Mouse (Mus musculus): Measurements from ENCODE around the gene Dpp10.

Gene Dpp10

DNA sequence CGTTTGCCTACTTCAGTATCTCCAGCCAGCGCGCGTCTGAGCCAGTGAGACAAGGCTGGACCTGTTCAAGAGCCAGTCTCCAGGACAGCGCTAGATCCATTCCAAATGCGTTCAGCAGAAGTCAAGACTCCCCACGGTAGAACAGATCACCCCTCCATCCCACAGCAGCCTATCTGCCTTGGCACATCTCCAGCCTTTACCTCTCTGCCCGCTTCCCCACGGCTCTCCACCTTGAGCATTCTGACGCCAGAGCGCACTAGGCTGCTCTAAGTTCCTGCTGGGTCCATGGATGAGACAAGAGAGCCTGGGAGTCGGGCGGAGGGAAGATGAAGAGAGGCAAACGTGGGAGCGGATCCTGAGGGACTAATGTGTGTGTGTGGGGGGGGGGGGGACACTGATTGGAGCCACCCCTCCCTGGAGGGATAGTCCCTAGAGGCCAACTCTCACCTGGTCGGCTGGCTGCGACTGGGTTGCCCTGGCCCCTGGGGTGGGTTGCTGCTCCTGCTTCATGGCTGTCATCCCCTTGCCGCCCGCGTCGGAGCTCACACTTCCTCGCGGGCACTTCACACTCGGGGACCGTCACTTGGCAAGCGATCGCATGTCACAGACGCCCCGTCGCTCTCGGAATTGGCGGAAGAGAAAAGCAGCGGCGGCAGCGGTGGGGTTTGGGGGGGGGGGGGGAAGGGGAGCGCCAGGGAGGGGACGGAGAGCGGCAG, at the start of gene Dpp10:
Dpp10 (minus strand) TSS at position 635 of the 716 bp plus-strand sequence.
- DNase-seq (ENCODE audit: low spot score in 2 of 2): no peak

GRCm38 (mm10) chr1:124048544-124048943, 3.2 kb upstream of the Dpp10 start:
- DNase-seq (ENCODE audit: low spot score in 2 of 2): no peak

- DNase-seq (ENCODE audit: low spot score in 2 of 2): peak in 1 of 2 experiments; percentile 49
Measured at GRCm38 (mm10) chr1:124045761-124046300, 472 bp upstream of the Dpp10 start.

DNA sequence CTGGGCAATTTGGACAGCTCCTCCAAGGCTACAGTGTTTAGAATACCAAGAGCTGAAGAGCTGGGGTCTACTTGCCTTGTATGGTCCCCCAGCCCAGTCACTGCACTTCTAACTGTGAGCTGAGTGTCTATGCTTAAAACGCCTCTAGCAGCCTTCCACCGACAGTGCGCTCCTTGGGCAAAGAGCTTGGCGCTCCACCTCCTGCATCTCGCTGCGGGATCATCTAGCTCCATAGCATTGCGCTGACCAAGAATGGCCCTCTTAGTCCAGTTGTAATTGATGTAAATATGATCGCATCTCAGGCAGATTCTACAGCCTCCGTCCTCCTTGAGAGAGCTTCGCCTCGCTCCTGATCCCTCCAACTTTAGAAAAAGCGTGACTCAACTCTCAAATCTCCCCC, 1.2 kb downstream of the Dpp10 start:
- no peak for DNase-seq (ENCODE audit: low spot score in 2 of 2)

DNA sequence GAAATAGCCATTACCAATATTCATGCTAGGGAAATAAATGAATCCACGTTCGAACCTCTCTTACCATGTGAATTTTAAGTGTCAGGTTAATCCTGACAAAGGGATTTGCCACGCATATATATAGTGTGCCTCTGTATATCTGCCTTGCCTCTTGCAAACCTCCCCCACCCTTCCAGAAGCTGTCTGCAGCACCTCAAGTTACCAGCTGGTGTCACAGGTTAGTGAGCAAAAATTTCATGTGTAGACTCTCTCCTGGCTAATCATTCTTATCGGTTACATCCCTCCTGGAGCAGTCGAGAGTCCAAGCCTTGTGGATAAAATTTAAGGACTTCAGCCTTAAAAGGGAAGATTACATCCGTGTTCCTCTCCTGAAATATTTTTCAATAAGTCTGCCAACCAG, 1.9 kb downstream of the Dpp10 start:
- DNase-seq (ENCODE audit: low spot score in 2 of 2): no peak

GRCm38 (mm10) chr1:124041559-124041958, 3.8 kb downstream of the Dpp10 start:
- peak in 1 of 2 experiments; percentile 63 for DNase-seq (ENCODE audit: low spot score in 2 of 2)

DNA sequence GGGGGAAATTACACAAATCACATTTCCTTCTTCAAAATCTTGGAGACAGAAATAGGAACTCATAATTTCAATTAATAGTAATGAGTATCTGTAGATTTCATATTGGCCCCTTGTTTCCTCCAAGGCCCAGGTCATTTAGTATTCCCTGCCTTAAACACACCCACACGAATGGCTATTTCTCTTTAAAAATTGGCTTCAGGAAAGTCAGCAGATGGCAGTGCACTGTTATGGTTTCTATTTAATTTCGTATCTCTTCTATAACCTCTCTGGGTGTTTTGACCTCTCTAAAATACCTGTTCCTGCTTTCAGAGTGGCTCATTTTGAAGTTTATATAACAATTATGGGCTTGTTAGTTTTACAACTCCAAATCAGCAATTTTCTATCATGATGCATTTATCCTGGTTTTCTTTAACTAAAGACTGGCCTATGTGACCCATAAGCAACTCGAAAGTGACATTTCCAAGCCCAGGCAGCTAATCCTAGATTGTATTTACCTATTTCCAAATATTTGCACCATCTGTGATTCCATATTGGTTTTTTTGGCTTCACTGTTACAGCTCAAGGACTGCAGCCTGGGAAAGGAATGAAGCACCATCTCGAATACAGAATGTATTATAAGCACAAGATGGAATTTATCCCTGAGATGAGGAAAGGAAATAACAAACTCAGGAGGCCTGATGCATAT, 9.9 kb downstream of the Dpp10 start:
- no peak for DNase-seq (ENCODE audit: low spot score in 2 of 2)

DNA sequence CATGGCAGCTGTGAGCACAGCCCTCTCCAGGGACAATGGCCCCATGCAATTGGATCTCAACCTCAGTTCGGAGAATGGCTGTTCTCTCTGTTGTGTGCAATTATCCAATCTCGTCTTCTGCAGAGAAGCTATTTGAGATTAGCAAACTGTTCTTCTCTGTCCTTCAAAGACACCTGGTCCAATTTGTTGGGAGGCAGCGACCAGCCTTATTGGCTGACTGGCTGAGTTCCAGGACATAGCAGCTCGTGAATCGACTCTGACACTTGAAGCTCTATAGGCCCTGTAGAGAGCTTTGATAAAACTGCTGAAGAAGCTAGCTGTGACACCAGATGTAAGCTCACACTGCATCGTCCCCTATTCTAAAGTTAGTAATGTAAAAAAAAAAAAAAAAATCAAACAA, 12.7 kb downstream of the Dpp10 start:
- no peak for DNase-seq (ENCODE audit: low spot score in 2 of 2)

GRCm38 (mm10) chr1:124031968-124032367, 13.4 kb downstream of the Dpp10 start:
- DNase-seq (ENCODE audit: low spot score in 2 of 2): no peak

DNA sequence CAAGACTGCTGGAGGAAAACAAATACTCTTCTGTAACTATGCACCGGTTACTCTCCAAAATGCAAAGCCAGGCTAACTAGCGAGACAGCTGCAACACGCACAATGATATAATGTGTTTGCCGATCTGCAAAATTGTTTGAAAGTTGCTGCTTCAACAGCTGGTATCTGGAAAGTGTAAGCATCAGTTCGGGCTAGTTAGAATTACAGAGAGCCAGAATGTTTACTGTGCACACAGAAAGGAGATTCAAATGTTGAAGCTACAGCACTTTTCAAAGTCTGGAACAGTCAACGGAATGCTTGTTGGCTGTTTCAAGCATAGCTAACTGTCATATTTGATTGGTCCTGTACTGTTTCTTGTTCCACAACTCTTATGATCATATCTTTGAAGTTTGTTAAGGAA, 42.6 kb downstream of the Dpp10 start:
- no peak for DNase-seq (ENCODE audit: low spot score in 2 of 2)

DNA sequence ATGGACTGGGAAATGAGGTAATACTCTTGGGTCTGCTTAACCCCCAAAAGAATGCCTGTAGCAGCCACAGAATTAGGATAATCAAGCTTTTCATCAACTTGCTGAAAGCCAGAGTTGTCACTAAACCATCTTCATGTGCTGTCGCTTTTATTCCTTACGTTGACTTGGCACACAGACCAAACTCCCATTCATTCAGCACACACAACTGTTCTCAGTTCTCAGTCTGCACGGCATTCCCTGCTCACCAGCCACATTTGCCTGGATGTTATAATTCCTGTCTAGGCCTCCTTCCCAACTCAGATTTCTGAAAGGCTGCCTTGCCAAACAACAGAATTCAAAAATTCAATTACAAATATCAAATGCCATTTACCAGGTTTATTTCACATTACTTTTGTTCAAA, 49.6 kb downstream of the Dpp10 start:
- no peak for DNase-seq (ENCODE audit: low spot score in 2 of 2)

- no peak for DNase-seq (ENCODE audit: low spot score in 2 of 2)
Measured at GRCm38 (mm10) chr1:123985324-123986024, 59.9 kb downstream of the Dpp10 start.

DNA sequence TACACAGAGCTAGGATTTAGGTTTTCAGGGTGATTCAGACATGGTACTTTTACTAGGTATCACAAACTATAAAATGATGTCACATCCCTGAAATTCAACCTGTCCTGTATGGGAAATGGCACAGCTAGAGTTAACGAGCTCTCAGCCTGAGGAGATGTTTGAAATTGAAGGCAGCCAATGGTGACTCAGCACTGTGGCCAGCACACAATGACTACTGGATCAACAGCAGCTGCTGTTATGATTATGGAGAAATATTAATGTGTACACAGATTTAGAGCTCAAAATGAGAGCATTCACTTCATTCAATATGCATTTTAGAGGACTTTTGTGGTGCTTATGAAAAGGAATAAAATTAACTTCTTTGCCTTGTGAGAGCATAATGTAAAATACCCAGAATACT, 66.8 kb downstream of the Dpp10 start:
- DNase-seq (ENCODE audit: low spot score in 2 of 2): no peak

DNA sequence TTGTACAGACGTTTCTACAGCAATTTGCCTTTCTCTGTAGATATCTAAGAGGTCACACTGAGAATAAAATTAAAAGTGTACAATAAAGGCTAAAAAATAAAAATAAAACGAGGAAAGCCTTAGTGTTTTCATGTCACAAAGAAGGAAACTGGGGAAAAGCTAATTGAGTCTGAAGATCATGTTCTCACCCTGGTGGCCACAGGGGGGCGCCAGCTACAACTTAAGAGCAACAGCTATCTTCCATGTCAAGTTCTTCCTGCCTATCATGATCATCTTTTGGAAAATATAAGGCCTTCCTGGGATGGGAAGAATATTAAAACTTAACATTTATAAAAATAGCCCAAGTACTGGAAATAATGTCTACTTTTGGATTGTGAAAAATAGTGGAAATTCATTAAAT, 70.7 kb downstream of the Dpp10 start:
- DNase-seq (ENCODE audit: low spot score in 2 of 2): no peak

- DNase-seq (ENCODE audit: low spot score in 2 of 2): no peak
Measured at GRCm38 (mm10) chr1:123946149-123946548, 99.2 kb downstream of the Dpp10 start.

GRCm38 (mm10) chr1:123940826-123941225, 104.5 kb downstream of the Dpp10 start:
- no peak for DNase-seq (ENCODE audit: low spot score in 2 of 2)

- no peak for DNase-seq (ENCODE audit: low spot score in 2 of 2)
Measured at GRCm38 (mm10) chr1:123933812-123934727, 111.3 kb downstream of the Dpp10 start.

GRCm38 (mm10) chr1:123928003-123928370, 117.4 kb downstream of the Dpp10 start:
- DNase-seq (ENCODE audit: low spot score in 2 of 2): no peak

GRCm38 (mm10) chr1:123927278-123928002, 117.9 kb downstream of the Dpp10 start:
- no peak for DNase-seq (ENCODE audit: low spot score in 2 of 2)

DNA sequence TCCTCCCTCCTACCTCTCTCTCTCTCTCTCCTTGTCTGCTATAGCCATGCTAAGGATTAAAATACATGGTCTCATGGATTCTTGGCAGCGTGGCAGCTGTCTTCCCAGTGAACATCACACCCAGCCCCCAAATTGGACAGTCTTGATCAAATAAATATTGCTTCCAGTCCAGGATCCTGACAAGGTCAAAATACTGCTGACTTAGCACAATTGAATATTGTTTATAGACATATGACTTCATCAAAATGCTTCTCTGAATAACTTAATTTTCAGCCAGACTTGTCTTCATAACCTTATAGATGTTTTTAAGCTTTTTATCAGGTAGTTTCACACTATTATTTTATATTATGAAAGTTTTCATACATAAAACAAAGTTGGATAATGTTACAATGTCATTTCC, 120.5 kb downstream of the Dpp10 start:
- DNase-seq (ENCODE audit: low spot score in 2 of 2): no peak

GRCm38 (mm10) chr1:123923907-123924306, 121.5 kb downstream of the Dpp10 start:
- DNase-seq (ENCODE audit: low spot score in 2 of 2): no peak

Measured in left cerebral cortex, adult 9 months (tissue).